Mouse (Mus musculus): Measurements from ENCODE around the gene Nit1. TPM values are rescaled to one million over a fixed set of nuclear protein-coding genes. Genes with fewer than 3 reads are reported as not detected.

Gene Nit1
- polyA plus RNA-seq, 2 experiments: 29.0 to 54.0 TPM

GRCm38 (mm10) chr1:171342262-171343207 is 2.9 kb downstream of the Nit1 start:
- Histone ChIP-seq H3K27me3 (ENCODE audit: control insufficient read depth, insufficient read depth, low read length) (no peaks in the 10 kb centered on the region), H3K27ac (replicated peaks; ENCODE audit: low read depth, low read length) (no peak overlapping the region), H3K36me3 (ENCODE audit: control insufficient read depth, insufficient read depth, low read length) (peaks cover 63% of the 10 kb centered on the region), H3K9me3 (ENCODE audit: control insufficient read depth, low read length) (no peaks in the 10 kb centered on the region), H3K4me2 (replicated peaks; ENCODE audit: low read depth, low read length, severe bottlenecking) (no peak overlapping the region), H3K4me3 (replicated peaks; ENCODE audit: low read length) (no peak overlapping the region), H3K9ac (ENCODE audit: low read depth, low read length, severe bottlenecking) (no peak overlapping the region), H3K4me1 (ENCODE audit: control insufficient read depth, insufficient read depth, low read length) (0 out of 2 replicates have a peak, but pooled peaks cover 8% of the 10 kb centered on the region)
- WGBS: 94% methylated on average over 16 of the region's 16 CpGs
- no peak for TF ChIP-seq POLR2A (IDR thresholded peaks at IDR 0.05; ENCODE audit: borderline replicate concordance, extremely low read depth, insufficient read depth, insufficient read length)
- no peak for DNase-seq (ENCODE audit: low spot score)
- no peak for ATAC-seq (ENCODE audit: low FRiP score, low read depth)

GRCm38 (mm10) chr1:171330216-171330560 is 15.3 kb downstream of the Nit1 start:
- Histone ChIP-seq H3K4me1 (ENCODE audit: control insufficient read depth, insufficient read depth, low read length) (peaks cover 20% of the 10 kb centered on the region), H3K9ac (ENCODE audit: low read depth, low read length, severe bottlenecking) (peak overlapping the region; percentile 94), H3K36me3 (ENCODE audit: control insufficient read depth, insufficient read depth, low read length) (peaks cover 7% of the 10 kb centered on the region; the same call in 1 of the 2 replicates), H3K4me3 (replicated peaks; ENCODE audit: low read length) (peak overlapping the region; percentile 62), H3K4me2 (replicated peaks; ENCODE audit: low read depth, low read length, severe bottlenecking) (peak overlapping the region; percentile 94), H3K9me3 (ENCODE audit: control insufficient read depth, low read length) (no peaks in the 10 kb centered on the region), H3K27me3 (ENCODE audit: control insufficient read depth, insufficient read depth, low read length) (no peaks in the 10 kb centered on the region), H3K27ac (replicated peaks; ENCODE audit: low read depth, low read length) (peak overlapping the region; percentile 99)
- ATAC-seq (ENCODE audit: low FRiP score, low read depth) (no peak; the same call in 1 of the 2 replicates), DNase-seq (ENCODE audit: low spot score) (peak; percentile 41)
- no peak for TF ChIP-seq POLR2A (IDR thresholded peaks at IDR 0.05; ENCODE audit: borderline replicate concordance, extremely low read depth, insufficient read depth, insufficient read length)
- 0% methylated on average over 4 of the region's 4 CpGs for whole genome bisulfite sequencing

- Histone ChIP-seq H3K4me3 (replicated peaks; ENCODE audit: low read length) (peak overlapping the region; percentile 62), H3K27ac (replicated peaks; ENCODE audit: low read depth, low read length) (peak overlapping the region; percentile 99), H3K27me3 (ENCODE audit: control insufficient read depth, insufficient read depth, low read length) (no peaks in the 10 kb centered on the region), H3K4me1 (ENCODE audit: control insufficient read depth, insufficient read depth, low read length) (peaks cover 20% of the 10 kb centered on the region), H3K9me3 (ENCODE audit: control insufficient read depth, low read length) (no peaks in the 10 kb centered on the region), H3K4me2 (replicated peaks; ENCODE audit: low read depth, low read length, severe bottlenecking) (peak overlapping the region; percentile 94), H3K36me3 (ENCODE audit: control insufficient read depth, insufficient read depth, low read length) (peaks cover 4% of the 10 kb centered on the region; the same call in 1 of the 2 replicates), H3K9ac (ENCODE audit: low read depth, low read length, severe bottlenecking) (peak overlapping the region; percentile 94)
- peak; percentile 35; the same call in 1 of the 2 replicates for TF ChIP-seq POLR2A (IDR thresholded peaks at IDR 0.05; ENCODE audit: borderline replicate concordance, extremely low read depth, insufficient read depth, insufficient read length)
- DNase-seq (ENCODE audit: low spot score) (peak; percentile 83), ATAC-seq (ENCODE audit: low FRiP score, low read depth) (peak; percentile 92)
- WGBS: 2% methylated on average over 45 of the region's 61 CpGs
These were observed 15.8 kb downstream of the Nit1 start for GRCm38 (mm10) chr1:171329433-171330215.

- H3K27ac ChIP-seq (replicated peaks; ENCODE audit: low read depth, low read length): peak within 1 kb of the TSS; percentile 99
- H3K4me2 ChIP-seq (replicated peaks; ENCODE audit: low read depth, low read length, severe bottlenecking): peak within 1 kb of the TSS; percentile 94
- H3K9me3 ChIP-seq (ENCODE audit: control insufficient read depth, low read length): no peaks in the 10 kb centered on the region
- DNase-seq (ENCODE audit: low spot score) (peak; percentile 94), ATAC-seq (ENCODE audit: low FRiP score, low read depth) (peak; percentile 92)
- WGBS: 1% methylated on average over 35 of the region's 48 CpGs
- peaks cover 20% of the 10 kb centered on the region for H3K4me1 ChIP-seq (ENCODE audit: control insufficient read depth, insufficient read depth, low read length)
- no peaks in the 10 kb centered on the region for H3K27me3 ChIP-seq (ENCODE audit: control insufficient read depth, insufficient read depth, low read length)
- TF ChIP-seq POLR2A (IDR thresholded peaks at IDR 0.05; ENCODE audit: borderline replicate concordance, extremely low read depth, insufficient read depth, insufficient read length): peak; percentile 55; the same call in 1 of the 2 replicates
- H3K9ac ChIP-seq (ENCODE audit: low read depth, low read length, severe bottlenecking): peak within 1 kb of the TSS; percentile 94
- H3K4me3 ChIP-seq (replicated peaks; ENCODE audit: low read length): peak within 1 kb of the TSS; percentile 62
- no peaks in the 10 kb centered on the region for H3K36me3 ChIP-seq (ENCODE audit: control insufficient read depth, insufficient read depth, low read length)
These were observed 16.5 kb downstream of the Nit1 start, which contains the start of gene Dedd for GRCm38 (mm10) chr1:171328839-171329432. TSS of gene Dedd (plus strand) at chr1:171329145.
